Mouse (Mus musculus) c-Kit-positive CD71-positive TER-119-negative erythroid progenitor cells, embryonic 14.5 days (primary cell): ENCODE measurements around the gene Parp3.

Experiments used
- DNase-seq: peaks from one replicate; pipeline ENCODE4 v3.0.0-alpha.2; 2013; ENCODE audit warnings: low read depth

The Parp3 gene

GRCm38 (mm10) chr9:106475046-106475445 is 1.7 kb downstream of the Parp3 start:
- no peak for DNase-seq

- DNase-seq: peak; percentile 53
These were observed 2.3 kb downstream of the Parp3 start for GRCm38 (mm10) chr9:106474456-106474855.

GRCm38 (mm10) chr9:106473753-106474105 is 3.0 kb downstream of the Parp3 start:
- DNase-seq: no peak

GRCm38 (mm10) chr9:106473081-106473752 is 3.5 kb downstream of the Parp3 start:
- no peak for DNase-seq

GRCm38 (mm10) chr9:106472321-106472720 is 4.4 kb downstream of the Parp3 start:
- no peak for DNase-seq

GRCm38 (mm10) chr9:106471892-106472291 is 4.9 kb downstream of the Parp3 start:
- DNase-seq: no peak

GRCm38 (mm10) chr9:106470991-106471750 is 5.6 kb downstream of the Parp3 start:
- DNase-seq: no peak

GRCm38 (mm10) chr9:106469776-106470175 is 7.0 kb downstream of the Parp3 start:
- DNase-seq: no peak

GRCm38 (mm10) chr9:106469317-106469716 is 7.4 kb downstream of the Parp3 start:
- no peak for DNase-seq

- DNase-seq: no peak
These were observed 9.0 kb downstream of the Parp3 start for GRCm38 (mm10) chr9:106467746-106468145.

GRCm38 (mm10) chr9:106466721-106467120 is 10.0 kb downstream of the Parp3 start:
- DNase-seq: no peak

- no peak for DNase-seq
These were observed 11.1 kb downstream of the Parp3 start, which contains the start of gene Gpr62 for GRCm38 (mm10) chr9:106465571-106466200. Gene Gpr62, minus strand, starts transcription at chr9:106465938.

- DNase-seq: no peak
These were observed 11.8 kb downstream of the Parp3 start for GRCm38 (mm10) chr9:106464751-106465541.

- DNase-seq: no peak
These were observed 13.4 kb downstream of the Parp3 start for GRCm38 (mm10) chr9:106463122-106464063.

- no peak for DNase-seq
These were observed 14.3 kb downstream of the Parp3 start for GRCm38 (mm10) chr9:106462430-106462800.

- no peak for DNase-seq
These were observed 14.9 kb downstream of the Parp3 start for GRCm38 (mm10) chr9:106461641-106462429.

GRCm38 (mm10) chr9:106461026-106461415 is 15.7 kb downstream of the Parp3 start:
- DNase-seq: no peak

- no peak for DNase-seq
These were observed 16.2 kb downstream of the Parp3 start for GRCm38 (mm10) chr9:106460401-106461025.

GRCm38 (mm10) chr9:106459946-106460345 is 16.8 kb downstream of the Parp3 start:
- no peak for DNase-seq

GRCm38 (mm10) chr9:106457920-106458319 is 18.8 kb downstream of the Parp3 start:
- DNase-seq: no peak
